24 mouse cellular contexts compared by ENCODE assay signal in the genomic region with DNA sequence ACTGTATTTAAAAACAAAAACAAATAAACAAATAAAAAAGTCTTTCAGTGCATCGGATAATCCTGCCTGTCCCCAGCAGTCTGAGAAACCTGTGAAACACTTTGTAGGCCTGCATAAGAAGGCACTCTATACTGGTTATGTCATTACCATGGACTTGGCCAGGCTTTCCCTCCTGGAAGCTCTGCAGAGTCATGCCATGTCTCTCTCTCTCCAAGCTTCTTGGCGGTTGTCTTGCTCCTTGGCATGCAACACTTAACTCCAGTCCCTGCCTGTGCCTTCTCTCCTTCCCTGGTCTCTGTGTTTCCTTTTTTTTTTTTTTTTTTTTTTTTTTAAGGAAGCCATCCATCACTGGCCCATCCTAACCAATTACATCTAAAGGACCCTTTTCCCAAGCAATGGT.
DNase-seq lines count a peak whose midpoint lies in the region; ATAC-seq and TF ChIP-seq lines count a peak whose summit lies in the region.
"Had no signal": no experiment of that assay in that cellular context is flagged by ENCODE, and none has a peak within 500 bp of the region (broad histone marks: within the 10 kb centered on the region; RNA-seq: fewer than 3 reads in every experiment).

No protein-coding gene starts in this region.

- H3K9ac ChIP-seq in forebrain, embryonic 14.5 days (ENCODE audit: low read length) = no peak overlapping the region
- H3K9ac ChIP-seq in hindbrain, postnatal 0 days (replicated peaks; ENCODE audit: low read length) = no peak overlapping the region
- H3K9ac ChIP-seq in heart, embryonic 12.5 days = no peak overlapping the region
- H3K9ac ChIP-seq: embryonic facial prominence, embryonic 12.5 days; forebrain, embryonic 12.5 days; limb, embryonic 13.5 days; liver, embryonic 12.5 days; neural tube, embryonic 15.5 days had no signal

- 87% methylated on average over 2 of the region's 2 CpGs for WGBS in forebrain, embryonic 14.5 days
- 83% methylated on average over 2 of the region's 2 CpGs for WGBS in forebrain, embryonic 10.5 days
- 67% methylated on average over 2 of the region's 2 CpGs for WGBS in hindbrain, postnatal 0 days
- WGBS in hindbrain, embryonic 10.5 days = 92% methylated on average over 2 of the region's 2 CpGs
- WGBS in heart, embryonic 12.5 days = 73% methylated on average over 2 of the region's 2 CpGs

- no peak overlapping the region for H3K4me2 ChIP-seq in forebrain, embryonic 14.5 days (ENCODE audit: low read length)
- no peak overlapping the region for H3K4me2 ChIP-seq in hindbrain, postnatal 0 days (ENCODE audit: low read depth, low read length)
- H3K4me2 ChIP-seq in heart, embryonic 12.5 days = no peak overlapping the region
- H3K4me2 ChIP-seq: embryonic facial prominence, embryonic 12.5 days; forebrain, embryonic 12.5 days; heart, embryonic 11.5 days; limb, embryonic 13.5 days; liver, embryonic 12.5 days; neural tube, embryonic 15.5 days had no signal

- no peak for ATAC-seq in forebrain, embryonic 14.5 days
- no peak for ATAC-seq in hindbrain, postnatal 0 days
- no peak for ATAC-seq in heart, embryonic 12.5 days (ENCODE audit: insufficient number of reproducible peaks, low FRiP score)
- ATAC-seq: liver, embryonic 12.5 days had no signal

- H3K36me3 ChIP-seq in forebrain, embryonic 14.5 days (ENCODE audit: control insufficient read depth, insufficient read depth, low read length) = no peaks in the 10 kb centered on the region
- H3K36me3 ChIP-seq in forebrain, embryonic 10.5 days (replicated peaks) = no peaks in the 10 kb centered on the region
- no peaks in the 10 kb centered on the region for H3K36me3 ChIP-seq in hindbrain, postnatal 0 days (ENCODE audit: insufficient read depth, low read length)
- no peaks in the 10 kb centered on the region for H3K36me3 ChIP-seq in hindbrain, embryonic 10.5 days
- no peaks in the 10 kb centered on the region for H3K36me3 ChIP-seq in heart, embryonic 12.5 days
- H3K36me3 ChIP-seq: embryonic facial prominence, embryonic 12.5 days; forebrain, embryonic 12.5 days; G1E; limb, embryonic 13.5 days; liver, embryonic 12.5 days; neural tube, embryonic 15.5 days had no signal

- DNase-seq in forebrain, embryonic 14.5 days (ENCODE audit: low spot score) = peak; percentile 21
- DNase-seq in forebrain, embryonic 10.5 days (ENCODE audit: extremely low spot score, low spot score) = no peak
- peak; percentile 8 for DNase-seq in hindbrain, postnatal 0 days (ENCODE audit: low spot score)
- DNase-seq in hindbrain, embryonic 10.5 days (ENCODE audit: low spot score) = no peak
- DNase-seq in 3T3-L1 (ENCODE audit: low read depth, low spot score) = peak; percentile 35
- DNase-seq in brain, adult 2 months (ENCODE audit: low read depth, low spot score) = peak; percentile 12
- DNase-seq: adrenal gland, adult 8-10 months; cerebellum, adult 11-12 months; heart, adult 11 months; heart, postnatal 10 days; kidney, postnatal 25 days; lung, adult 2 months; lung, postnatal 4 days had no signal

- no peak overlapping the region for H3K27ac ChIP-seq in forebrain, embryonic 14.5 days (ENCODE audit: low read depth, low read length)
- H3K27ac ChIP-seq in forebrain, embryonic 10.5 days = no peak overlapping the region
- H3K27ac ChIP-seq in hindbrain, postnatal 0 days = no peak overlapping the region
- no peak overlapping the region for H3K27ac ChIP-seq in hindbrain, embryonic 10.5 days
- no peak overlapping the region for H3K27ac ChIP-seq in heart, embryonic 12.5 days (ENCODE audit: poor library complexity, severe bottlenecking)
- H3K27ac ChIP-seq: embryonic facial prominence, embryonic 12.5 days; forebrain, embryonic 12.5 days; layer of hippocampus, adult 2 months; limb, embryonic 13.5 days; liver, embryonic 12.5 days; neural tube, embryonic 15.5 days; stomach, postnatal 0 days had no signal

- H3K4me3 ChIP-seq in forebrain, embryonic 14.5 days (ENCODE audit: low read depth, low read length) = no peak overlapping the region
- H3K4me3 ChIP-seq in forebrain, embryonic 10.5 days = no peak overlapping the region
- no peak overlapping the region for H3K4me3 ChIP-seq in hindbrain, postnatal 0 days (ENCODE audit: low read length)
- H3K4me3 ChIP-seq in hindbrain, embryonic 10.5 days = no peak overlapping the region
- H3K4me3 ChIP-seq in heart, embryonic 12.5 days = no peak overlapping the region
- H3K4me3 ChIP-seq: embryonic facial prominence, embryonic 12.5 days; forebrain, embryonic 12.5 days; layer of hippocampus, adult 2 months; limb, embryonic 13.5 days; liver, embryonic 12.5 days; neural tube, embryonic 15.5 days had no signal

- H3K4me1 ChIP-seq in forebrain, embryonic 14.5 days (ENCODE audit: control insufficient read depth, insufficient read depth, low read length) = peaks cover 3% of the 10 kb centered on the region; the same call in 1 of the 2 replicates
- peaks cover 10% of the 10 kb centered on the region for H3K4me1 ChIP-seq in forebrain, embryonic 10.5 days
- H3K4me1 ChIP-seq in hindbrain, postnatal 0 days (ENCODE audit: insufficient read depth, low read length) = no peaks in the 10 kb centered on the region
- H3K4me1 ChIP-seq in hindbrain, embryonic 10.5 days (replicated peaks) = peaks cover 8% of the 10 kb centered on the region
- H3K4me1 ChIP-seq in heart, embryonic 12.5 days (replicated peaks) = 0 out of 2 replicates have a peak, but pooled peaks cover 5% of the 10 kb centered on the region
- H3K4me1 ChIP-seq: liver, embryonic 12.5 days had no signal

- TF ChIP-seq CTCF in hindbrain, postnatal 0 days (IDR thresholded peaks at IDR 0.05; ENCODE audit: low read depth) = no peak

- H3K27me3 ChIP-seq in forebrain, embryonic 14.5 days (replicated peaks; ENCODE audit: control insufficient read depth, insufficient read depth, low read length) = no peaks in the 10 kb centered on the region
- no peaks in the 10 kb centered on the region for H3K27me3 ChIP-seq in forebrain, embryonic 10.5 days (ENCODE audit: poor library complexity, severe bottlenecking)
- H3K27me3 ChIP-seq in hindbrain, postnatal 0 days (ENCODE audit: insufficient read depth, low read length) = no peaks in the 10 kb centered on the region
- no peaks in the 10 kb centered on the region for H3K27me3 ChIP-seq in hindbrain, embryonic 10.5 days (ENCODE audit: insufficient read depth, poor library complexity, severe bottlenecking)
- H3K27me3 ChIP-seq in heart, embryonic 12.5 days (replicated peaks) = no peaks in the 10 kb centered on the region
- H3K27me3 ChIP-seq: CH12.LX; embryonic facial prominence, embryonic 12.5 days; limb, embryonic 13.5 days; liver, embryonic 12.5 days; neural tube, embryonic 15.5 days had no signal

- H3K9me3 ChIP-seq in forebrain, embryonic 14.5 days (replicated peaks; ENCODE audit: control insufficient read depth, low read length) = no peaks in the 10 kb centered on the region
- H3K9me3 ChIP-seq in forebrain, embryonic 10.5 days = peaks cover 8% of the 10 kb centered on the region; the same call in 1 of the 2 replicates
- H3K9me3 ChIP-seq in hindbrain, postnatal 0 days (ENCODE audit: low read length) = no peaks in the 10 kb centered on the region
- no peaks in the 10 kb centered on the region for H3K9me3 ChIP-seq in hindbrain, embryonic 10.5 days
- H3K9me3 ChIP-seq in heart, embryonic 12.5 days (replicated peaks) = no peaks in the 10 kb centered on the region
- H3K9me3 ChIP-seq: embryonic facial prominence, embryonic 12.5 days; forebrain, embryonic 12.5 days; limb, embryonic 13.5 days; liver, embryonic 12.5 days had no signal

Comparison
In these comparisons a context has a peak if more than half of its experiments do, and no peak if none do; other contexts are left out.
1. DNase-seq: peak in forebrain, embryonic 14.5 days (single experiment), hindbrain, postnatal 0 days (single experiment), 3T3-L1 (single experiment) and brain, adult 2 months (single experiment); none in forebrain, embryonic 10.5 days (single experiment) and hindbrain, embryonic 10.5 days (single experiment).